Mouse (Mus musculus) T-cell, adult 2 months (primary cell): Measurements from ENCODE around the gene Spsb1.

Experiments
- DNase-seq: peaks from one replicate; pipeline ENCODE4 v3.0.0; 2022; ENCODE audit warnings: low spot score

The Spsb1 gene

DNA sequence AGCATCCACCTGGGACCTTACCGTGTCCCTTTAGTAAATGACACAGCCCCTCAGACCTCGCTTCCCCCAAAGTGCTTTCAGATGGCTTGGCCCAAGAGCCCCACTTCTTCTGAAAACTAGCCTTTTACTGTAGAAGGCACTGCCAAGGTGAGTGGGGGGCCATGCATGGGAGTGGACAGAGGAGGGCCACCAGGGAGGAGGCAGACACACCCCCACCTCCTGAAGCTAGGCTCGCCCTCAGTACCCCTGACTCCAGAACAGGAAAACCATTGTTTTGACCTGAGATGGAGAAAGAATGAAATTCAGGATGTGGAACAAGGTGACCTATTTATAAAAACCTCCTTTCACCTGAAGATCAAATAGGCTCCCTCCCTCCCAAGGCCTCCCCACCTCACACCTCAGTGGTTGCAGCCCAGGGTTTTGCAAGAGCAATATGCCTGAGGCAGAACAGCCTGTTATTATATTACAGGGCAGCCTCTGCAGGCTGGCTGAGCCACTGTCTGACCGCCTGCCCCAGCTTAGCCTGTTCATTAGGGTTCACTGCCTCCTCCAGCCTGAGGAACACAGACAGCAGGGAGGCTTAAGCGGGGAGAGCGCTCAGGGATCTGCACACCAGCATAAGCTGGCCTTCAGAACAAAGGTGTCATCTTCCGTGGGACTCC, 41.0 kb downstream of the Spsb1 start:
- no peak for DNase-seq

DNA sequence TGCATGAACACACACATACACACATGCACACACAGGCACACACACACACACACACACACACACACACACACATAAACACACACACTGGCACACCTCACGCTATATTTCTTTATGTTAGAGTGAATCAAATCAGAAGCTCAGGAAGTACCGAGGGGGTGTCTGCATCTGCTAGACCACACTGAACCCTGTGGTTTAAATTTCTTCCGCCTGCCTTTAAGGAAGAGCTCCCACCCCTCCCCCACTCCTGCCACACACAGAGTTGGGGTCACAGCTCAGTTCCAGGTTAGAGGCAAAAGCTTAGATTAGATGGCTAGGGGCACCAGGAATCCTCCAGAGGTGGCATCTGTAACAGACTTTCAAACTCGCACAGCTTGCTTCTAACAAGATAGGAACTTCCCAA, 42.4 kb downstream of the Spsb1 start:
- peak; percentile 44 for DNase-seq

DNA sequence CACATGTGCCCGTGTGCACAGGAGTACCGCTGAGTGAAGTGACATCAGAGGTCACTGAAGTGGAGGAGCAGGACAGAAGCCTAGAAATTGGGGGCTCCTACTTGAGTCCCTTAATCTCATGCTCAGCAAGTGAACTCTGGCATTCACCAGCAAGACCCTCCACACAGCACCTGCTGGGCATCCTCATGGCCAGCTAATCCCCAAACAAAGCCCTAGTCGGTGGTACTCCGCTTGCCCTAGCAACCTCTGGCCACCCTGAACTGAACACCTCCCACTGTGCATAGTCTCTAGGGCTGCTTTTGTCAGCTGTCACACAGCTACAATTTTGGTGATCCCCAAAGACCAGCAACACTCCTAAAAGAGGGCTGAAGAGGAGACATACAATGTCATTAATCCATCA, 44.3 kb downstream of the Spsb1 start:
- DNase-seq, result no peak

DNA sequence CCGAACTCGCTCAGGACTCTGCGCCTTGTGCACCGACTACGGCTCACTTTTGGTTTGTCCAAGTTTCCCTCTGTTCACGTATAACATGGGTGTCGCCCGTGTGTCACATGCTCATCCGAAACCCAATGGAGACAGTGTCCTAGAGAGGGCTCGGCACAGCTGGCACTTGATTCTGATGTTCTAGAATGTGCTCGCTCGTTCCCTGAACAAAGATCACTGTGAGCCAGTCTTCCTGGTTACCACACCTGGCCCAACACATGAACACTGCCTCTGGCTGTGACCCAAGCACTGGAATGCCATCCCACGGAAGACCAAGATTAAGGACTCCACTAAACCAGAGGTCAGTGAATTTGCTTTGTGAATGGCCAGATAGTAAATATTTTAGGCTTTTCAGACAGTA, 45.3 kb downstream of the Spsb1 start:
- no peak for DNase-seq

DNA sequence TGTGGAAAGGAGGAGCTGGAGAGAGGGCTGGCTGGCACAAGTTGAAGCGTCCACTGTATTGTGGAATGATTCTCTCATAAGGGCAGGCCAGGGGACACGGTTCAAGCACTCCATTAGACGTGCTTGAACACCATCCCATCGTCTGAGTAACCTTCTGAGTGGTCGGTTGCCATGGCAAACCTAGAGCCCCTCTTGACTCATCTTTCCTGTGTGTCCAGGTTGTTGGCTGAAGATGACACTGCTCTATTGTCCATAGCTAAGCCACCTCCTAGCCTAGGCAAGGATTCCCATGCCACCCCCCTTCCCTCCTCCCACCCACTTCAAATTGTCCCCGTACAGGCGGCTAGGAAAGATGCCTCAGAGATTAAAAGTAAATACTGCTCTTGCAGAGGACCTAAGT, 45.9 kb downstream of the Spsb1 start:
- no peak for DNase-seq

DNA sequence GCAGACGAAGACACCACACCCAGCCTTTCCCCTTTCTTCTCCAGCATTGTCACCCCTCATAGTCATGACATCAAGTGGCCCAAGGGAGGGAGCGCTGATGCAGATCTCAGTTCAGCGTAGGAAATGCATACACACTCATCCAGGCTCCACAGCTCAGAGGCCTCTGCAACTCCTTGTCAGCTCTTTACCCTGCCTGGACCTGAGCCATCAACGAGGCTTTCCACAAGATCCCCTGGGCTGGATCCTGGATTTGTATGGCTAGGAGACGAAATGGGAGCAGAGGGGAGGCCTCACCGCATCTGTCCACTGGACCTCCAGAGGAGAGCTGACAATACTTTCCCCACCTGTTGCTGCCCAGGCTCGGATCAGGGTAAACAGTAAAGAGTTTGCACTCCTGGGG, 47.2 kb downstream of the Spsb1 start:
- no peak for DNase-seq

DNA sequence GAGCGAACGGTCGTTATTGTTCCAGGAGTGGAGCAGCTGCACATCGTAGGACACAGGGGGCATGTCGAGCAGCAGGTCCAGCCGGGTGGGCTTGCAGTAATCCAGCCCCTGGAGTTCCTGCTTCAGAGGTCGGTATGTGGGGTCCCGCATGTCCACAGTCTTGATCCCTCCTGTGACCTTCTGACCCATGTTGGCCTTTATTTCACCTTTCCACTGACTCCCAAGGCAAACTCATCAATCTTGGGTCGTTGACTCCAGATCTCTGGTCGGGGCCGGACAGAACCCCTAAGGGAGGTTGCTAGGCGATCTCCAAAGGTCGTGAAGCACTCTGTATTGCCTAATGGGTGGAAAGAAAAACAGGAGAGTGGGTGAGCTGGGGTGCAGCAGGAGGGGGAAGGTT, 47.9 kb downstream of the Spsb1 start:
- DNase-seq, result no peak

DNA sequence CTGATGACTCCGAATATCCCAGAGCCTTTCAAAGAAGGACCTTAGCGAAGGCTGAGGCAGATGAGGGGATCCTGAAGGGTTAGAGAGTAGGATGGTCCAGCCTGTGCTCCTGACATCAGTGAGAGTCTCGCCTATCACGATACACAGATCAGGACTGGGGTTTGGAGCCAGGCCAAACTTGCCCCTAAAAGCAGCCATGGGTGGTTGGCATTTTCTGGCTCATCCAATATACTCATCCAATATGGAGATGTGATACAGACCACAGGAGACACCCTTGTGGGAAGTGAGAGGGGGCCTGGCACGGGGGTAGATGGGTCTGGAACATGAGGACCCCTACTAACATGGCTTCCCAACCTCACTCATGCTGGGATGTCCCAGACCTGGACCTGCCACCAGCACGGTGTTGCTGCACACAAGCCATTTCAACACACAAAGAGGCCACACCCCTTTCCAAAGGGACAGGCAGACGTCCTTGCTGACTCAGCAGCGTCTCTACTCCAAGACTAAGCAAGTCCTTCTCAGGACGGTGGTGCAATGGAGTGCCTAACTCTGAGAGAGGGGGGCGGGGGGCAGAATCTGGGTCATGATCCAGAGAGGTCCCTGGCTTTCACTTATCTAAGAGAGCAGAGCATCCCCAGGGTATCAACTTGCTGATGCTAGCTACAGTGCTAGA, 49.4 kb downstream of the Spsb1 start:
- DNase-seq, result no peak

DNA sequence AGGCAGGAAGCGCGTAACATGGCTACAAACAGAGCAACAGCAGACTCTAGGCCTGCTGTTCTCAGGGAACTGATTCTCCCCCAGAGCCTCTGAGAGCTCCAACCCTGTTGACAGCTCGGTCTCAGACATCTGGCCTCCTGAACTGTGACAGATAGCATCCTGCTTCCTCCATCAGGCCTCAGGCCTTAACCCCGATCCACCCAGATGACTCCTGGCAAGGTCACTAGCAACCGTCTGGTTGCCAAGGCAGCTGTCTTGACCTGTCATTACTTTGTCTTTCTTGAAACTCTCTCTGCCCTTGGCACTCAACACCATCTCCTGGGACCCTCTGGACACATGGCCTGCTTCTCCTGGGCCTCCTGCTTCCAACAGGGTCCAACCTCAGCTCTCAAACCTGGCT, 51.8 kb downstream of the Spsb1 start:
- DNase-seq, result no peak

DNA sequence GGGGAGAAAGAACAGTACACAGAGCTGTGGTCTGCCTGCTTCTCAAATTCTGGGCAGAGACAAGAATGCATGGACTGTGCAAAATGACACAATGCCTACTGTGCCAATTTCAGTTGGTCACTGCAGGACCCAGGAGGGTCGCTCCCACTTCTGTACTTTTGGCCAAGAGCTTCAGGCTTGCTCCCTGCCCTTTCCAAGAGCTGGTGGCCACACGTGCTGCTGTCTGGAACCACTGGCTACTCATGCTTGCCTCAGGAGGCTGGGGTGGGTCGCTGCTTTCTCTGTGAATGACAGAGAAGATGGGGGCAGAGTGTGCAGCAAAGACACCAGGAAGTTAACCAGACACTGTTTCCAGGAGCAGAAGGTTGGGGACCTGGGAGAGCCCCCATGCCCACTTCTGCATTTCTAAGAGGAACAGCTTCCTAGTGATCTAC, 53.5 kb downstream of the Spsb1 start:
- DNase-seq, result no peak

DNA sequence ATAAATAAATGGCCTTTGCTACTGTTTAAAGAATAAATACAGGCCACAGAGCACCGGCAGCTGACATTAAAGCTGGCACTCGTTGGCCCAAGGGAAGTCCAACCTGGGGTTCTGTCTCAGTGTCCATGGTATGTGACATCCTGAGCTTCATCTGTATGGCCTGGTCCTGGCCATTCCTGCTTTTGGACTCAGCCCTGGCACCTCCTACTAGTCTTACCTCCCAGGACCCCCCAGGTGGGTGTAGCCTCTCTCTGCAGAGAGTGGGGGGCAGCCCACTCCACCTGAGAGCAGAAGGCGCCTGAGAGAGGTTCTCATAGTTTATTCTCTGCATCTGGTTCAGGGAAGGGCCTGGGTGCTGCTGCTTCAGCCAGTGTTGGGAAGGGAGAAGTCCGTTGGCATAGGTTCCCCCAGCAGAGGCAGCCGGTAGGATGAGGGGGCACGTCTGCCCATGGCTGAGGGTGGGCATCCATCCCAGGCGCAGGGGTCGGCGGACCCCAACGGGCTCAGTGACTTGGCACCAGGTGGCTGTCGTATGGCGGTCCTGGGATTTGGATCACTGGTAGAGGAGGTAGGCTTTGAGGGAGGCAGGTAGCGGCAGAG, 57.1 kb downstream of the Spsb1 start:
- no peak for DNase-seq

DNA sequence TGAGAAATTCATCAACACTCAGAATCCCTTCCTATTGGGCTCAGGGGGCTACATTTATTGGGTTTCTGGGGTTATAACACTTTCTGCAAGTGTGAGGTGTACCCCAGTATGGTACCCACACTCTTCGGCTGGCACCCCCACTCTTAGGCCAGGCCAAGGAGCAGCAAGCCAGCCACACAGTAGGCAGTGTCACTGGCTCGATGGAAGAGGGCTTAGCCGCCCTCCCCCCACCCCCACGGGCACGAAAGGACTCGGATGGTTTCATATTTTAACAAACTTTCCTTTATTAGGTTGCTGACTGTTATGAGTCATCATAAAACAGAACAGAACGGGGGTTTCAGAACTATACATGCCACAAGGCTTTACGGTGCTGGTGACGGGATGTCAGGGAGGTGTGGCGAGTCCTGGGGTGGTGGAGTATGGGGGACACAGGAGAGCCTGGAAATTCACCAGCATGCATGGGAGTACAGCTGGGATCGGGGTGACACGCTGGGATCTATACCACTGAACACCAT, 58.8 kb downstream of the Spsb1 start:
- no peak for DNase-seq

DNA sequence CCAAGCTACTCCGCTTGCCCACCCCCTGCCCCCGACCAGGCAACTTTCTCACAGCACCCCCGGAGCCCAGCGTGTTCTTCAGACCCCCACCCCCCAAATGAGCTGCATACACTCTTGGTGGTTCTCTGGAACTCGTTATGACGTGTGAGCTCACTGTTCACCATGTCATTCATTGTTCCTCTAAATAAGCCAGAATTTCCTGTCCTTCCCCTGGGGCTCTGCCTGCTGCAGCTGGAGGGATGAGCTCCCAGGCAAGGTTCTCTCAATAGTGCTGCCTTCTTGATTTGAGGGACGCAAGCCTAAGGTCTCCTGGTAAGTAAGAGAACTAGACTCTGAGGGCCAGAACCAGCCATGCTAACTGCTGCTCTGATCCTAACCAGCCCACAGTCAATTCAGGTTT, 59.6 kb downstream of the Spsb1 start:
- DNase-seq, result no peak

DNA sequence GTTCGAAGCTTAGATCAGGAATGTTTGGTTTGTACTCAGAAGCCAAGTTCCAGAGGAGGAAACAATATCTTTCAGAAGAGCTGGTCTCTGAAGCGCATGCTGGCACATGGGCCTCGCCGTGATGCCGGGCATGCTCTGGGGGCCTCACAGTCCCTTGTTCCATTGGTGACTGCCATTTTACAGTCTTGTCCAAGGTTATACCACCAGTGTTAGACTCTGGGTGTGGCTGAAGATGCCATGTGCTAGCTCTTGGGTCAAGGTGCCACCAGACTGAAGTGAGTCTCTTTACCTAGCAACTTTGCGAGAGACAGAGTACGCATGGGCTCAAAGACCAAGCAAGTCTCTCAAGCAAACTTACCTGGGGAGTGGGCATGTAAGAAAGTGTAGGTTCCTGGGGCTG, 60.5 kb downstream of the Spsb1 start:
- DNase-seq, result no peak

DNA sequence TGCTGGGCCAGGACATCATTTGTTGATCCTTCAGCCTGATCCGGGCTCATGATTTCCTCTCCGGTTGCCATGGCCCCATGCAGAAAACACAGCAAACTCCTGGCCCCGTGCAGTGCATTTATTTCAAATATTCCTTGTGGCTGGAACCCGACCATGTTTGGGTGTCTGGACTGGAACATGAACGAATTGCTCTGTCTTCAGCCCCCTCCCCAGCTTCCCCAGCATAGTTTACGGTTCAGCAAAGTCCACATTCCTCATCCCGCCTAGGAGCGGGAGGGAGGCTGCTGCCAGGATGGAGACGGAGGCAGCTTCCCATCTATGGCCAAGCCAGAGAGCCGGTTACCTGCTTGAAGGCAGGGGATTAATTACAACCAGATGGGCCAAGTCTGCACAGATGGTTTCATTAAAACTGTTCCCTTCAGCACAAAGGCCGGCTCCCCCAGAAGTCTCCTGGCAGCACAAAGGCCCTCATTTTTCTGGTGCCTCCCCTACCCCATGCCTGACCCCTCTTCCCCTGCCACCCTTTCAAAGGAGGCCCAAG, 61.2 kb downstream of the Spsb1 start:
- no peak for DNase-seq

DNA sequence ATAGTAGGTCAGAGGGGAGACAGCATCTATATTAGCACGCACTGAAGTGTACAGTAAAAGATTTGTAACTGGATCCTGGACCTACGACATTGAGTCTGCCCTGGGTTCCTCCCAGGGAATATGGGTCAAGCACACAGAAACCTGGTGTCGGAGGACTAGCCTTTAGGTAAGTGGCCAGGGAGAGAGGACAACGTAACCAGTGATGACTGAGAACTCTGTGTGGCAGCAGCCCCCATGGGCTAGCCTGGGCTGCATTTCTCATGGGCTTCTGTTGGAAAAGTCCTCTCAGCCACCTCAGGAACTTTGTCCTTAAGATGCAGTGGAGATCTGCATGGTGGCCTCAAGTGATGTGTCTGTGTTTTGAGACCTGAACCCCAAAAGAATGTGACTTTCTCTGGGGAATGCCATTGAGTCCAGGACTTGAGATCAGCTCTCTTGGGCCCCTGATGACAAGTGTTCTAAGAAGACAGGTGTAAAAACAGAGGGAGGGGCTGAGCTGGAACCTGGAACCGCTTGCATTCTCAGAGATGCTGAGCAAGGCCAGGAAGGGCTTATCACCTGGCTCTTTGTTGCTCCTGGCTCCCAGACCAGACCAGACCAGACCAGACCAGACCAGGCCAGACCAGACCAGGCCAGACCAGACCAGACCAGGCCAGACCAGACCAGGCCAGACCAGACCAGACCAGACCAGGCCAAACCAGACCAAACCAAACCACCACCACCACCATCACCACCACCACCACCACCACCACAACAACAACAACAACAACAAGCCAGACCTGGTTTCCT, 63.5 kb downstream of the Spsb1 start:
- DNase-seq, result no peak

DNA sequence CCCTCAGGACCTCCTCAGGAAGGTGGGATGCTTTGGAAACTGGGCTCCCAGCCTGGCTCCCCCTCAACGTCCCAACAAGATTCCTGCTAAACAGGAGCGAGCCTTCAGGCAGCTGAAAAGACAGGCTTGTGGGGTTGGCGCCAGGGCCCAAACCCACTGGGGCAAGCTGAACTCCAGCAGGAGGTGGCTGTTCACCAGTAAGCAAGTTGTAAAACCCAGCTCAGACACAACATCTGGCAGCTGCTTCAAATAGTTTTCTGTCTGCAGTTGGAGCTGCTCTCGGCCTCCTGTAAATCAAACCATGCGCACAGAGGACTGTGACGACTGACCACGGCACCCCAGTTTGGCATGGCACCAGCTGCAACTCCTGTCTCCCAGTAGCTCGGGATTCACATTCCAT, 64.3 kb downstream of the Spsb1 start:
- DNase-seq, result no peak

DNA sequence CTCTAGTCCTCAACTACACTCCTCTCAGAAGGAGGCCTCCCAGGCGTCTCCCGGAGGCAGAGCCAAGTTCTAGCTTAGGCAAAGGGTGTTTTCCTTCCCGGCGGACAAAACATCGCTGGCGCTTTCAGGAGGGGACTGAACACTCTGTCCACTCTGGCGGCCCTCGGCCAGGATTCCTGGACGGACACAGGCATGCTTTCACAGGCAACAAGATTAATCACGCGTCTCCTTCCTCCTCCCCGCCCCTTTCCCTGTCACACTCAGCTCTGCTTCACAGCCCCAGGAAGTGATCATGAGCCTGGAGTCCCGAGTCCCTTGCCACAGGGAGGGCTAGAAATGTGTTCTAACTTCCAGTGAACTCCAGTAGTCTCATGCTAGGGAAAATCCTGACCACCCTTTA, 65.0 kb downstream of the Spsb1 start:
- DNase-seq, result peak; percentile 30

DNA sequence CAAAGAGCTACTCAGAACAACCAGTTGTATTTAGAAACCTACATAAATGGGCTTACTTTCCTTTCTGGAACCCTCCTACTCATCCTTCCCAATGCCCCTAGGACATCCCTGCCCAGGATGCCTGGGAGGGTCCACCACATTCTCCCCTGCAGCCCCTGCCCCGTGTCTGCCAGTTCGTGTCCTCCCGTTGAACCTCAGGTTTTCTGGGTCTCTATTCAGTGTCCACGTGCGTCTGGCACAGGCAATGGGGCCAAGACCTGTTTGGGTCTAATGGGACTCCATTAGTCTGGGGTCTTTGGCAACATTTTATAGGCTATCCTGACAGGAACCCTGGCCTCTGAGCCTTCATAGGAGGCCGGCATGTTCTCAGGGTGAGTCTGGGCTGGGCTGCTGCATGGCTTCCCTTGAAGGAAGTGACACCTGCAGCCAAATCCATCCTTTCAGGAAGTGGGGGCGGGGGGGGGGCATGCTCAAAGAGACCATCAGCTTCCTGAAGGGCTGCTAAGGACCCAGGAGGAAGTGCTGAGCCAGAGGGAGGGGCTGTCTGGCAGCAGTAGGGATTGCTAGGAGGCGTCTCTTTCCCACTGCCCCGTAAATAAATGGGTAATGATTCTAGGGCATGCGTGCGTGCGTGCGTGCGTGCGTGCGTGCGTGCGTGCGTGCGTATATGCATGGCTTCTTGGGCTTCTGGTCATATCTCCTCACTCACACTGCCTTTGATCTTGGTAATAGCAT, 65.9 kb downstream of the Spsb1 start:
- peak; percentile 33 for DNase-seq

DNA sequence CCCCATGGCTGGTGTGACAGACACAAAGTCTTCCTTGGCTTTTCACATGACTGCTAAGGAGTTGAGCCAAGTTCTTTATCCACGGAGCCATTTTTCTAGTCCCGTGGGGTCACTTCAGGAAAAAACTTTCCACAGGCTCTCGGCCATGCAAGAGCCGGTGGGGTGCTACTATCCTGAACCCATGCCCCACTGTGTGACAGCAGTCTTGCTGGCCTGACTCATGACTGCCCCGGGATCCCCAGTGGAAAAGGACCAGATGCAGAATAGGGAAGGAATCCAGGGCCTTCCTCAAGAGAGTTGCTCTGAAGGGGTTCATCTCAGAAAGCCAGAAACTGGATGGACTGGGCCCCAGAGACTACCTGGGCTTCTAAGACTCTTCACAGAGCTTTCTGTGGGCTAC, 66.7 kb downstream of the Spsb1 start:
- DNase-seq, result no peak
